Mouse (Mus musculus) gastrocnemius, postnatal 25 days (tissue): Measurements from ENCODE around the gene Nckipsd. TPM values are rescaled to one million over a fixed set of nuclear protein-coding genes. Genes with fewer than 3 reads are reported as not detected.
A peak's percentile ranks its signal among the peaks of the same experiment; 100 is the strongest.

Source experiments
- DNase-seq: peaks from one replicate; pipeline ENCODE4 v3.0.0; 2022
- total RNA-seq, 2 experiments: library from RNA; stranded (reverse); gene quantifications; 1 replicate in 1 of 2; 2 replicates in 1 of 2; pipeline ENCODE4 v1.2.3; 2021

The Nckipsd gene
- total RNA-seq, 2 experiments from 2014 or later = 3.8 TPM

GRCm38 (mm10) chr9:108799564-108799963, 8.6 kb upstream of the Nckipsd start:
- DNase-seq = no peak

DNA sequence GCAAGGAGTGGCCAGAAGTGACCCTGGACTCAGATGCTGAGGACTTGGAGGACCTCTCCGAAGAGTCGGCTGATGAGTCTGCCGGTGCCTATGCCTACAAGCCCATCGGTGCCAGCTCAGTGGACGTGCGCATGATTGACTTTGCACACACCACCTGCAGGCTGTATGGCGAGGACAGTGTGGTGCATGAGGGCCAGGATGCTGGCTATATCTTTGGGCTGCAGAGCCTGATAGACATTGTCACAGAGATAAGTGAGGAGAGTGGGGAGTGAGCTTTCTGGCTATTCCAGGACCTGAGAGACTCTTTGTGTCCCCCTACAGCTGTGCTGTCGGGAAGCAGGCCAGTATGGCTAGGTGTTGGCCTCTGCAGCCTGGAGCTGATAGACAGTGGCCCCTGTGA, 2.4 kb upstream of the Nckipsd start:
- no peak for DNase-seq

GRCm38 (mm10) chr9:108806379-108806778, 1.8 kb upstream of the Nckipsd start:
- DNase-seq = no peak

DNA sequence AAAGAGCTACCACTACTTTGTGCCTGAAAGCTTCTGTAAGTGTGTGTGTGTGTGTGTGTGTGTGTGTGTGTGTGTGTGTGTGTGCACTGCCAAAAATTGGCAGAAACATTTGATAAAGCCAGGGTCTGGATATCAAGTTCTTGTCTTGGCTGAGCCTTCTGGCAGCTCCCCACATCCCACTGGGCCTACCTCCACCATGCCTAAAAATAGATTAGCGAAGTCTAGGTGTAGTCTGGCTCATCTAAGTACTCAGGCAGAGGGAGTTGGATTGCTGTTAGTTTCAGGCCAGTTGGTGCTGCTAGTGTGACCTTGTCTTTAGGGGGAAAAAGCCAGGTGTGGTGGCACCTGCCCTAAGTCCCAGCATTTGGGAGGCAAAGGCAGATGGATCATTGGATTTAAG, 1.3 kb upstream of the Nckipsd start:
- peak; percentile 70 for DNase-seq

GRCm38 (mm10) chr9:108807674-108808073, 494 bp upstream of the Nckipsd start:
- DNase-seq = no peak

DNA sequence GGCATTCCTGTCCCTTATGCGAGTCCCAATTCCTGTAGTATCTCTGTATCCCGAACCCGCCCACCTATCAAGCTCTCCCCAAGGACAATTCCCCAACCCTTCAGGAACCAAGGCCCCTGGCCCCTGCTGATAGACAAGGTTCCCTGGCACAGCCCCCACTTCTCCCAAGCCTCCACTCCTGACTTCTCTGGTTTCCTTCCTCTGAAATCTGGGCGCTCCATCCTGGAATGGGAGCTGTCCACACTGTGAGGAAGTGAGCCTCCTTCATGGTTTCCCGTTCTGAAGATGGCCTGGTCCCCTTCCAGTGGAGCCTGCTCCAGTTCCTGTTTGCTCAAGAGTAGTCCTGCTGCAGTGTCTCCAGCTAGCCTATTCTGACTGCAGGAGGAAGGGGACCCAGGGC, 1.0 kb downstream of the Nckipsd start:
- no peak for DNase-seq

DNA sequence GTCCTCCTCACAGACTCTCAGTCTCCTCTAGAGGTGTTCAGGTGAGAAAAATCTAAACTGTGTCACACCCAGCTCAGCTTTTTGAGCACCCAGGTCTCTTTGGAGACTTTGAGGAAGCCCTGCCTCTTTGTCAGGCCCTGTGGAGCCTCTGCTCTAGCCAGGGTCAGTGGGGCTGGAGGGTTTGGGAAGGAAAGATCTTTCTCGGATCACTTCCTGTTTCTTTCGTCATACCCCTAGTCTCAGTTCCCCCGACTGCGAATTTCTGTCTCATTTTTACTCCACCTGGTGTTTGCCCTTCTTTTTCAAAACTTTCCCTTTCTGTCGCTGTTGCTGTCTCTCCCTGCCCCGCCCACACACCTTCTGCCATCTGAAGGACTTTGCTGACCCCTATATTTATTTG, 1.6 kb downstream of the Nckipsd start:
- no peak for DNase-seq

DNA sequence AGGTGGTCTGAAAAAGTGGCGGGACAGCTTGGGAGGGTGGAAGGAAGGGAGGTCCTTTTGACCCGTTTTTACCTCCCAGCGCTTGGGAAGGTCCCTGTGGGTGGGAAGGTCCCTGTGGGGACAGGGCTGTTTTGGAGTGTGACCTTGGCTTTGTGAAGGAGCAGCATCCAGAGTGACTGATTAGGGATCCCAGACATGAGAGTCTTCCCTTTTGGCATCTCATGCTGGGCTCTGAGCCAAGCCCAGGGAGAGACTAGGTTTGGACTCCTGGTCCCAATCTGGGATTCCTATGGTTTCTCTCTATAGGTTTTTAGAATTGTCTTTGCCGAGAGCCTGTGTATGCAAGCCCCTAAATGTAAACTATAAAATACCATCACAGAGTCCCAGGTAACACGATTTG, 2.3 kb downstream of the Nckipsd start:
- DNase-seq = no peak

DNA sequence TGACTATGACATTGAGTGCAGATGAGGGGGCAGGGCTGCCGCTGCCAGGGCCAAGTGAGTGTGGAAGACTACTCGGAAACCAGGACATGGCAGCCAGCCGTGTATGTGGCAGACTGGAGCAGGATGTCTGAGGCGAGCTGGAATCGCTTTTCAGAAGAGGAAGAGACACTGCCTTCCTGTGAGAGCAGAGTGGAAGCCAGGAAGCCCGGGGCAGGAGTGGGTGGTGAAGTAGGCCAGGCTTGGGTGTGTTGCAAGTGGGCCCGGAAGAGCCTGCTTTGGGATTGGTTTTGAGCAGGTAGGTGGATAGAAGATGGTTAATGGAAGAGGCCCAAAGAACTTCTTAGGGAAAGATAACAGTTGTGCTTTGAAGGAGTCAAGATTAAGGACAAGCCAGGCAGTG, 7.4 kb downstream of the Nckipsd start:
- DNase-seq = no peak

- DNase-seq = no peak
Measured at GRCm38 (mm10) chr9:108819495-108819894, 11.3 kb downstream of the Nckipsd start.

- no peak for DNase-seq
Measured at GRCm38 (mm10) chr9:108820077-108820476, 11.9 kb downstream of the Nckipsd start.

- DNase-seq = no peak
Measured at GRCm38 (mm10) chr9:108824144-108824685, 16.0 kb downstream of the Nckipsd start.

- no peak for DNase-seq
Measured at GRCm38 (mm10) chr9:108824755-108825413, 16.7 kb downstream of the Nckipsd start.

DNA sequence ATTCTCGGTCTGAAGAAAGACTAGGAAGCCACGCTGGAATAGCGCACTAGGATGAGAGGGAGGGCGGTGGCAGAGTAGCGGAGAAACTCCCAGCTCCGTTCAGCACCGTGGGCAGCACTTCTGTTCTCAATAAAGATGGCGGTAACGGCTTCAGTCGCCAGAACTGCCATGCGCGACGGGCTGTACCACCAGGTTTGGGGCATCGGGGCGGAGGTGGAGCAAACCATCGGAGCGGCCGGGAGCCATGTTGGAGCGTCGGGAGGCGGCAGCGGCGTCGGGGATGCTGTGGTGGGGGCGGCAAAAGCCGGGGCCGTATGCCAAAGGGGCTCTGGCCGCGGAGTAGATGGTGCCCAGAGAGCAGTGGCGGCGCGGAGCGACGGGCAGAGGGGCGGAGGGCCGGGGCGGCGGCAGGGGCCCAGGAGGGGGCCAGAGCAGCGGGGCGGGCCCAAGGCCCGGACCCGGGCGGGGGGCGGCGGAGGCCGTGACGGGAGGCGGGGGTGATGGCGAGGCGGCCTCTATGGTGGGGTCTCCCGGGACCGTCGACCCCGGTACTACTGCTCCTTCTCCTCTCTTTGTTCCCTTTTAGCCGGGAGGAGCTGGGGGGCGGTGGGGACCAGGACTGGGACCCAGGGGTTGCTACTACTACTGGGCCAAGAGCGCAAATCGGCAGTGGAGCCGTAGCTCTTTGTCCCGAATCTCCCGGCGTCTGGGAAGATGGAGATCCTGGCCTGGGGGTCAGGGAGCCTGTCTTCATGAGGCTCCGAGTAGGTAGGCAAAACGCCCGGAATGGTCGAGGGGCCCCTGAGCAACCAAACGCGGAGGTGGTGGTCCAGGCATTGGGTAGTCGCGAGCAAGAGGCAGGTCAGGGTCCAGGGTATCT, 17.9 kb downstream of the Nckipsd start, which contains the start of gene Celsr3:
Celsr3 (plus strand) TSS at position 501 of the 880 bp plus-strand sequence.
- DNase-seq = no peak

- DNase-seq = peak; percentile 49
Measured at GRCm38 (mm10) chr9:108826700-108827340, 18.7 kb downstream of the Nckipsd start.

DNA sequence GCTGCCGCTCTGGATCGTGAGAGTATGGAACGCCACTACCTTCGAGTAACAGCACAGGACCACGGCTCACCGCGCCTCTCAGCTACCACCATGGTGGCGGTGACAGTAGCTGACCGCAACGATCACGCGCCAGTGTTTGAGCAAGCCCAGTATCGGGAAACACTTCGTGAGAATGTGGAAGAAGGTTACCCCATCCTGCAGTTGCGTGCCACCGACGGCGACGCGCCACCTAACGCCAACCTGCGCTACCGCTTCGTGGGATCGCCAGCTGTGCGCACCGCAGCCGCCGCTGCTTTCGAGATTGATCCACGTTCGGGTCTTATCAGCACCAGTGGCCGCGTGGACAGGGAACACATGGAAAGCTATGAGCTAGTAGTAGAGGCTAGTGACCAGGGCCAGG, 19.3 kb downstream of the Nckipsd start:
- DNase-seq = no peak

GRCm38 (mm10) chr9:108827906-108828305, 19.7 kb downstream of the Nckipsd start:
- DNase-seq = no peak

GRCm38 (mm10) chr9:108831637-108832036, 23.5 kb downstream of the Nckipsd start:
- DNase-seq = no peak

GRCm38 (mm10) chr9:108832390-108833108, 24.4 kb downstream of the Nckipsd start:
- DNase-seq = peak; percentile 88

- peak; percentile 62 for DNase-seq
Measured at GRCm38 (mm10) chr9:108842989-108843388, 34.8 kb downstream of the Nckipsd start.

GRCm38 (mm10) chr9:108845390-108845789, 37.2 kb downstream of the Nckipsd start:
- DNase-seq = no peak

GRCm38 (mm10) chr9:108847374-108847773, 39.2 kb downstream of the Nckipsd start:
- DNase-seq = no peak
